Mouse (Mus musculus) neural tube, embryonic 10.5 days (tissue): ENCODE measurements around the gene Spop.
A peak's percentile ranks its signal among the peaks of the same experiment; 100 is the strongest.

Experiments
- DNase-seq: peaks from one replicate; pipeline ENCODE4 v3.0.0-alpha.2; 2017; ENCODE audit warnings: low spot score; ENCODE audit errors: extremely low spot score

The Spop gene

GRCm38 (mm10) chr11:95413641-95414535 is at the start of gene Spop:
Gene Spop, plus strand, starts transcription at chr11:95414080.
- DNase-seq, result peak; percentile 91

GRCm38 (mm10) chr11:95364388-95364787 is 49.5 kb upstream of the Spop start:
- no peak for DNase-seq

GRCm38 (mm10) chr11:95365596-95365995 is 48.3 kb upstream of the Spop start:
- DNase-seq, result no peak

- no peak for DNase-seq
Observed at GRCm38 (mm10) chr11:95366280-95366897, 47.5 kb upstream of the Spop start.

- DNase-seq, result no peak
Observed at GRCm38 (mm10) chr11:95367011-95367735, 46.7 kb upstream of the Spop start.

GRCm38 (mm10) chr11:95368231-95368823 is 45.6 kb upstream of the Spop start:
- DNase-seq, result no peak

GRCm38 (mm10) chr11:95368871-95369270 is 45.0 kb upstream of the Spop start:
- no peak for DNase-seq

GRCm38 (mm10) chr11:95369964-95370890 is 43.7 kb upstream of the Spop start:
- DNase-seq, result no peak

GRCm38 (mm10) chr11:95371182-95371581 is 42.7 kb upstream of the Spop start:
- no peak for DNase-seq

GRCm38 (mm10) chr11:95378926-95379325 is 35.0 kb upstream of the Spop start:
- DNase-seq, result no peak

- DNase-seq, result no peak
Observed at GRCm38 (mm10) chr11:95379552-95379951, 34.3 kb upstream of the Spop start.

- DNase-seq, result no peak
Observed at GRCm38 (mm10) chr11:95380711-95381110, 33.2 kb upstream of the Spop start.

- DNase-seq, result no peak
Observed at GRCm38 (mm10) chr11:95381146-95381545, 32.7 kb upstream of the Spop start.

- no peak for DNase-seq
Observed at GRCm38 (mm10) chr11:95383331-95383986, 30.4 kb upstream of the Spop start.

GRCm38 (mm10) chr11:95384004-95384318 is 29.9 kb upstream of the Spop start:
- no peak for DNase-seq

- DNase-seq, result peak; percentile 94
Observed at GRCm38 (mm10) chr11:95384319-95384972, 29.4 kb upstream of the Spop start, which contains the start of gene Slc35b1. Gene Slc35b1, plus strand, starts transcription at chr11:95384692.

GRCm38 (mm10) chr11:95384973-95385320 is 28.9 kb upstream of the Spop start:
- no peak for DNase-seq

- DNase-seq, result no peak
Observed at GRCm38 (mm10) chr11:95387354-95387753, 26.5 kb upstream of the Spop start.

GRCm38 (mm10) chr11:95389006-95389405 is 24.9 kb upstream of the Spop start:
- DNase-seq, result no peak

- DNase-seq, result no peak
Observed at GRCm38 (mm10) chr11:95390420-95390819, 23.5 kb upstream of the Spop start.
